Mouse (Mus musculus): ENCODE results near the gene Zfp282. TPM values are rescaled to one million over a fixed set of nuclear protein-coding genes. Genes with fewer than 3 reads are reported as not detected.

Zfp282 gene
- total RNA-seq, 2 experiments from 2014 or later, result 32.1 to 32.8 TPM

- intact Hi-C loops (cut with DNase I), result no loop called here
Observed at GRCm38 (mm10) chr6:47957816-47958215, 80.8 kb downstream of the Zfp282 start.

More at GRCm38 (mm10) chr6:47957816-47958215, 80.8 kb downstream of the Zfp282 start:
- DNase-seq, result no peak

Other genes with a start within 250 kb of the Zfp282 start
- 10 to 100 TPM; 63.0 to 73.0 TPM for gene Pdia4, start 63.8 kb upstream of the Zfp282 start, total RNA-seq (2021)
- gene Zfp786, start 46.3 kb upstream of the Zfp282 start, total RNA-seq (2021), result 10 to 100 TPM; 12.4 to 13.9 TPM
- 10 to 100 TPM; 26.9 to 27.6 TPM for gene Zfp398, start 41.5 kb upstream of the Zfp282 start, total RNA-seq (2021)
- gene Zfp212, start 43.3 kb downstream of the Zfp282 start, total RNA-seq (2021), result 10 to 100 TPM; 18.5 to 20.5 TPM
- 10 to 100 TPM; 23.2 to 28.7 TPM for gene Zfp956, start 76.2 kb downstream of the Zfp282 start, total RNA-seq (2021)
- gene Zfp777, start 171.7 kb downstream of the Zfp282 start, total RNA-seq (2021), result 10 to 100 TPM; 35.5 to 43.4 TPM
- gene Zfp746, start 209.4 kb downstream of the Zfp282 start, total RNA-seq (2021), result 10 to 100 TPM; 32.2 to 35.4 TPM